Mouse (Mus musculus) hindbrain, postnatal 0 days (tissue): ENCODE measurements around the gene Mtnr1a. TPM values are rescaled to one million over a fixed set of nuclear protein-coding genes. Genes with fewer than 3 reads are reported as not detected.
A peak's percentile ranks its signal among the peaks of the same experiment; 100 is the strongest.
"Not testable (repeated sequence)": the region's sequence is repeated elsewhere in the genome, so short reads cannot be mapped to it uniquely, and the experiment has no call there.

Experiments used
- ATAC-seq: fragments of 200-750 bp; cut with Nextera tagmentation; 2 replicates; pipeline ENCODE4 v1.8.0; 2017; ENCODE audit warnings: mild to moderate bottlenecking, moderate TSS enrichment, moderate library complexity
- DNase-seq: peaks from one replicate; pipeline ENCODE4 v3.0.0-alpha.2; 2015; ENCODE audit warnings: low spot score
- H3K27ac ChIP-seq: fragments of 300-500 bp; sonication (generic); 2 replicates; pipeline ENCODE4 v1.5.1; 2014; ENCODE audit warnings: mild to moderate bottlenecking
- H3K27me3 ChIP-seq: fragments of 300-500 bp; sonication (generic); 2 replicates; pipeline ENCODE4 v1.6.1; 2014; ENCODE audit warnings: low read length, mixed read lengths; ENCODE audit not compliant: insufficient read depth
- H3K36me3 ChIP-seq: fragments of 300-500 bp; sonication (generic); 2 replicates; pipeline ENCODE4 v1.6.1; 2014; ENCODE audit warnings: low read length, mixed read lengths; ENCODE audit not compliant: insufficient read depth
- H3K4me1 ChIP-seq: fragments of 300-500 bp; sonication (generic); 2 replicates; pipeline ENCODE4 v1.6.1; 2014; ENCODE audit warnings: antibody characterized with exemption, low read length, mixed read lengths; ENCODE audit not compliant: insufficient read depth
- H3K4me2 ChIP-seq: fragments of 300-500 bp; sonication (generic); 2 replicates; pipeline ENCODE4 v1.6.1; 2014; ENCODE audit warnings: low read depth, mild to moderate bottlenecking, low read length, moderate library complexity, mixed read lengths
- H3K4me3 ChIP-seq: fragments of 300-500 bp; sonication (generic); 2 replicates; pipeline ENCODE4 v1.5.1; 2014; ENCODE audit warnings: low read length
- H3K9ac ChIP-seq: fragments of 300-500 bp; sonication (generic); replicated peaks from 2 replicates; pipeline ENCODE4 v1.6.1; 2014; ENCODE audit warnings: mild to moderate bottlenecking, low read length, moderate library complexity, mixed read lengths
- H3K9me3 ChIP-seq: fragments of 300-500 bp; sonication (generic); 2 replicates; pipeline ENCODE4 v1.6.1; 2016; ENCODE audit warnings: low read length, mixed read lengths
- CTCF ChIP-seq: IDR thresholded peaks from 2 replicates; pipeline ENCODE4 v1.5.1; 2016; ENCODE audit warnings: antibody characterized with exemption, control low read depth, low read depth
- WGBS: fragments of 180-500 bp; shearing (Covaris S2); extraction: QIAGEN DNeasy Blood & Tissue Kit; methylation state at CpG from one replicate; pipeline ENCODE4 v1.1.7; 2014; 5-methylcytosine and 5-hydroxymethylcytosine counted together
- polyA plus RNA-seq: library from polyadenylated mRNA; unstranded; fragments of >200 nt; fragmentation: Nextera tagmentation; extraction: Ambion mirVana; gene quantifications from 2 replicates; pipeline ENCODE4 v1.2.1, GENCODE M21; 2015
- total RNA-seq: library from RNA; depleted of rRNA; stranded (reverse); fragments of >200 nt; gene quantifications from 2 replicates; pipeline ENCODE4 v1.2.3, GENCODE M21; 2014

Gene Mtnr1a
- total and polyA plus RNA-seq, 2 experiments from 2014 or later, result 0.16 to 0.26 TPM

- no peak for ATAC-seq
- 85% methylated on average over 2 of the region's 2 CpGs for WGBS
- H3K9me3 ChIP-seq, result no peaks in the 10 kb centered on the region
- H3K9ac ChIP-seq, result no peak overlapping the region
- no peaks in the 10 kb centered on the region for H3K27me3 ChIP-seq
- no peaks in the 10 kb centered on the region for H3K4me1 ChIP-seq
- DNase-seq, result no peak
- H3K36me3 ChIP-seq, result no peaks in the 10 kb centered on the region
- no peak for TF ChIP-seq CTCF
- H3K4me2 ChIP-seq, result no peak overlapping the region
- H3K27ac ChIP-seq, result no peak overlapping the region
- no peak overlapping the region for H3K4me3 ChIP-seq
Measured at GRCm38 (mm10) chr8:45060083-45060482, 8.9 kb upstream of the Mtnr1a start.

- Histone ChIP-seq H3K9ac (no peak overlapping the region), H3K4me2 (no peak overlapping the region), H3K27me3 (no peaks in the 10 kb centered on the region), H3K27ac (no peak overlapping the region), H3K4me3 (no peak overlapping the region), H3K9me3 (no peaks in the 10 kb centered on the region), H3K4me1 (no peaks in the 10 kb centered on the region), H3K36me3 (no peaks in the 10 kb centered on the region)
- no peak for TF ChIP-seq CTCF
- DNase-seq, result no peak
- 92% methylated on average over 11 of the region's 11 CpGs for WGBS
- no peak for ATAC-seq
Measured at GRCm38 (mm10) chr8:45062311-45062710, 6.6 kb upstream of the Mtnr1a start.

DNA sequence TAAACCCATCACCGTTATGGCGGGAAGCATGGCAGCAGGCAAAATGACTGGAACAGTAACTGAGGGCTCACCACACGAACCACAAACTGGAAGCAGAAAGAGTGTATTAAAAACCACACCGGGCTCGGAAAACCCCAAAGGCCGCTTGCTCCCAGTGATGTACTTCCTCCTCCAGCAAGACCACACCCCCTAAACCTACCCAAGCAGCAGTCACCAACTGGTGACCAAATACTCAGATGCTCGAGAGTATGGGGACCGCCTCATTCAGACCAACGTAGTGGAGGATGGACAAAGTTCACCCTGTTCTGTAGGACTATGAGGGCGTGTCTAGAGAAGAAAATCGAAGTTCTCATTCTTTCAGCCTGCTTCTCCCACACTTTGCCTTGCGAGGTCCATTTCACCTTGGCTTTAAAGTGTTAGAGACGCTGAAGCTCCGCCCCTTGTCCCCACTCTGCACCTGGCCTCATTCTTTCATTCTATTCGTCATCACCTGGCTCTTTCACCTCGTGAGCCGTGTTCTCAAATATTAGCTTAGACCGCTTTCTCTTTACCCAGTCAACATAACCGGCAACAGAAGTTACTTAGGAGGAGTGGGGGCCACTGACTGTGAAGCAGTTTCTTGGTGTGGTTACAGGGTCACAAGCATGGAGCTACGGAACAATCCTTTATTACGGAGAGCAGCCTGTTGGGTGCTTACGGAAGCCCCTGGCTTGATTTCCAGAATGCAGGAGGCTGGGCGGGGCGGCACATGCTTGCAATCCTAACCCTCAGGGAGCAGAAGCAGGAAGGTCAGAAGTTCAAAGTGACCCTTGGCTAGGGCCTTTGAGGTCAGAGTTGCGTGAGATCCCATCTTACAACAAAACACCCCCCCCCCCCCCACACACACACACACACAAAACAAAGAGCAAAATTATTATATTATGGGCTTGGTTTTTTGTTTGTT, 5.7 kb upstream of the Mtnr1a start:
- no peaks in the 10 kb centered on the region for H3K27me3 ChIP-seq
- H3K36me3 ChIP-seq, result no peaks in the 10 kb centered on the region
- no peak overlapping the region for H3K27ac ChIP-seq
- WGBS, result 67% methylated on average over 25 of the region's 25 CpGs
- no peak overlapping the region for H3K4me3 ChIP-seq
- ATAC-seq, result no peak
- H3K4me2 ChIP-seq, result no peak overlapping the region
- H3K9me3 ChIP-seq, result no peaks in the 10 kb centered on the region
- no peak for DNase-seq
- no peak for TF ChIP-seq CTCF
- H3K4me1 ChIP-seq, result no peaks in the 10 kb centered on the region
- H3K9ac ChIP-seq, result no peak overlapping the region

DNA sequence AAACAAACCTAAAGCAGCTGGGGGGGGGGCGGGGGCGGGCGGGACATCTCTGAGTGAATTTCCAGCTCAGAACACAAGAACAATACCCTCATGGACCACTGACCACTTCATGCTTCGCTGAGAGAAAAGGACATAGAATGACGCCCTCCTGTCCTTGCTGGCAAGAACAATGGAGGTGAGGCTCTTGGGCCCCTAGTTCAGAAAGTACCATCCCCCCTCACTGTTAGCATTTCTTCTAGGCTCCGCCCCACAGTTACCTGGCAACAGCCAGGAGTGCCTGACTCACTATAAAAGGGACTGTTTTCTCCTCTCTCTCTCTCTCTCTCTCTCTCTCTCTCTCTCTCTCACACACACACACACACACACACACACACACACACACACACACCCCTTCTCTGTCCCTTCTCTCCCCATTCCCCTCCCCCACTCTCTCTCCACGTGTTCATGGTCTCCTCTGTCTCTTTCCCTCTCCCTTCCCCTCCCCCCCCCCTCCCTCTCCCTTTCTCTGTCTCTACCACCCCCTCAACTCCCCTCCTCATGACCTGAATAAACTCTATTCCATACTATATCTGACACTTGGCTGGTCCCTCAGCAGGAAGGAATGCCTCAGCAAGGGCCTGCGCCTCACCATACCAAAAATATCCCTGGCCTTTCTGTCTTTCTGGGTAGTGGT, 4.6 kb upstream of the Mtnr1a start:
- Histone ChIP-seq H3K4me2 (no peak overlapping the region), H3K9me3 (no peaks in the 10 kb centered on the region), H3K36me3 (no peaks in the 10 kb centered on the region), H3K4me1 (no peaks in the 10 kb centered on the region), H3K9ac (no peak overlapping the region), H3K27ac (no peak overlapping the region), H3K27me3 (no peaks in the 10 kb centered on the region), H3K4me3 (no peak overlapping the region)
- 27% methylated on average over 8 of the region's 8 CpGs for WGBS
- TF ChIP-seq CTCF, result no peak
- DNase-seq (no peak), ATAC-seq (peak; percentile 53; the same call in 1 of the 2 replicates)

DNA sequence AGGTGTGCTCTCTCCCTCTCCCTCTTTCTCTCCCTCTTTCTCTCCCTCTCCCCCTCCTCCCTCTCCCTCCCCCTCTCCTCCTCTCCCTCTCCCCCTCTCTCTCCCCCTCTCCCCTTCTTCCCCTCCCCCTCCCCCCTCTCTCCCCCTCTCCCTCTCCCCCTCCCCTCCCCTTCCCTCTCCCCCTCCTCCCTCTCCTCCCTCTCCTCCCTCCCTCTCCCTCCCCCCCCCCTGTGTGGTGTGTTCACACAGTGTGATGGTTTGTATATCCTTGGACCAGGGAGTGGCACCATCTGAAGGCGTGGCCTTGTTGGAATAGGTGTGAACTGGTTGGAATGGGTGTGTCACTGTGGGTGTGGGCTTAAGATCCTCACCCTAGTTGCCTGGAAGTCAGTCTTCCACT, 3.5 kb upstream of the Mtnr1a start:
- not testable (repeated sequence) for H3K4me3 ChIP-seq, DNase-seq, H3K27ac ChIP-seq, H3K9ac ChIP-seq, H3K27me3 ChIP-seq, ATAC-seq, H3K36me3 ChIP-seq, H3K4me2 ChIP-seq, H3K9me3 ChIP-seq, H3K4me1 ChIP-seq
- WGBS, result 100% methylated on average over 1 of the region's 1 CpGs

DNA sequence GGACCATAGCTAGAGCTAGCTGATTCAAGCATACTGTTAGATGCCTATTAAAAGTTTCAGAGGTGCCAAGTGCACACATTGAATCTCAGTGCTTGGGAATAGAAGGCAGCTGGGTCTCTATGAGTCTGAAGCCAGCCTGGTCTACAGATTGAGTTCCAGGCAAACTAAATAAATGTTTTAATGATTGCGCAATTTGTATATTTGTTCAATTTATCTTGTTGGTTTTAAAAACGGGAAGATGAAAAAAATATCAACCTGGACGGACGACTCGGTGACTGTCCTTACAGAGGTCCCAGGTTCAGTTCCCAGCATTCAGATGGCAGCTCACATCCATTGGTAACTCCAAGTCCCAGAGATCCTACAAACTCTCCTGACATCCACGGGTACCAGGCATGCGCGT, 2.0 kb downstream of the Mtnr1a start:
- 92% methylated on average over 8 of the region's 8 CpGs for WGBS
- DNase-seq, result no peak
- no peak overlapping the region for H3K4me2 ChIP-seq
- ATAC-seq, result no peak
- no peaks in the 10 kb centered on the region for H3K36me3 ChIP-seq
- no peaks in the 10 kb centered on the region for H3K4me1 ChIP-seq
- no peaks in the 10 kb centered on the region for H3K27me3 ChIP-seq
- H3K27ac ChIP-seq, result no peak overlapping the region
- H3K4me3 ChIP-seq, result no peak overlapping the region
- H3K9me3 ChIP-seq, result no peaks in the 10 kb centered on the region
- no peak overlapping the region for H3K9ac ChIP-seq
- TF ChIP-seq CTCF, result no peak

DNA sequence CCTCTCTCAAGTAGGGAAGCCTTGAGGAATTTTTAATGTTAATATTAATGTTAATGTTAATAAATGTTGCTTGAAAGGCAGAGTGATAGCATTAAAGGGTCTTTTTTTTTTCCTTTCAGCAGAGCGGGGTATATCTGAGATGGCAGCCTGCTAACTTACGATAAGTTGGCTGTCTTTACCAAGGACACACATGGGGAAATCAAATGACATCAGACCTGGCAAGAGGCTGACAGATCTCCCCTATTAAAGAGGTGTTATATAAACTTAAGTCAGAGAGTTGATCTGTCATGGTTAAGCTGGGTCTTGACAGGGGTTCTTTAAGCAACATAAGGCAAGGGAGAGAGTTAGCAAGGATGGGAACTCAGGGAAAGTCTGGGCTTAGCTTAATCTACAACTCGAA, 11.9 kb downstream of the Mtnr1a start:
- Histone ChIP-seq H3K36me3 (no peaks in the 10 kb centered on the region), H3K4me3 (no peak overlapping the region), H3K27ac (no peak overlapping the region), H3K9ac (no peak overlapping the region), H3K9me3 (no peaks in the 10 kb centered on the region), H3K27me3 (no peaks in the 10 kb centered on the region), H3K4me1 (no peaks in the 10 kb centered on the region), H3K4me2 (no peak overlapping the region)
- no peak for TF ChIP-seq CTCF
- DNase-seq (no peak), ATAC-seq (no peak)
- 88% methylated on average over 3 of the region's 3 CpGs for WGBS
